Mouse (Mus musculus) forebrain, embryonic 11.5 days (tissue): ENCODE data around the gene Arhgef1. TPM values are rescaled to one million over a fixed set of nuclear protein-coding genes. Genes with fewer than 3 reads are reported as not detected.

ENCODE experiments used
- ATAC-seq: fragments of 200-750 bp; cut with Nextera tagmentation; replicated peaks from 2 replicates; pipeline ENCODE4 v1.8.0; 2017; ENCODE audit warnings: moderate TSS enrichment; ENCODE audit not compliant: low FRiP score
- DNase-seq: peaks from one replicate; pipeline ENCODE4 v3.0.0-alpha.2; 2017; ENCODE audit warnings: low spot score
- H3K27ac ChIP-seq: fragments of 300-500 bp; sonication (generic); 2 replicates; pipeline ENCODE4 v1.5.1; 2014; ENCODE audit warnings: low read depth, low read length
- H3K27me3 ChIP-seq: fragments of 300-500 bp; sonication (generic); 2 replicates; pipeline ENCODE4 v1.6.1; 2014; ENCODE audit warnings: mild to moderate bottlenecking, low read length, mixed read lengths; ENCODE audit not compliant: control insufficient read depth, insufficient read depth
- H3K36me3 ChIP-seq: fragments of 300-500 bp; sonication (generic); 2 replicates; pipeline ENCODE4 v1.6.1; 2014; ENCODE audit warnings: mild to moderate bottlenecking, low read length, moderate library complexity, mixed read lengths; ENCODE audit not compliant: control insufficient read depth, insufficient read depth
- H3K4me1 ChIP-seq: fragments of 300-500 bp; sonication (generic); replicated peaks from 2 replicates; pipeline ENCODE4 v1.6.1; 2014; ENCODE audit warnings: low read length, mixed read lengths; ENCODE audit not compliant: control insufficient read depth, insufficient read depth
- H3K4me2 ChIP-seq: fragments of 300-500 bp; sonication (generic); 2 replicates; pipeline ENCODE4 v1.6.1; 2014; ENCODE audit warnings: low read depth, mild to moderate bottlenecking, low read length, moderate library complexity, mixed read lengths; ENCODE audit not compliant: severe bottlenecking
- H3K4me3 ChIP-seq: fragments of 300-500 bp; sonication (generic); 2 replicates; pipeline ENCODE4 v1.5.1; 2014; ENCODE audit warnings: low read depth, low read length
- H3K9ac ChIP-seq: fragments of 300-500 bp; sonication (generic); 2 replicates; pipeline ENCODE4 v1.6.1; 2014; ENCODE audit warnings: low read length
- H3K9me3 ChIP-seq: fragments of 300-500 bp; sonication (generic); 2 replicates; pipeline ENCODE4 v1.6.1; 2016; ENCODE audit warnings: low read length, mixed read lengths; ENCODE audit not compliant: control insufficient read depth
- WGBS: fragments of 180-500 bp; shearing (Covaris S2); extraction: QIAGEN DNeasy Blood & Tissue Kit; methylation state at CpG from one replicate; pipeline ENCODE4 v1.1.7; 2014; 5-methylcytosine and 5-hydroxymethylcytosine counted together
- microRNA-seq: library from miRNA; unstranded; fragments of <30 nt; microRNA quantifications from one replicate; pipeline ENCODE4, GENCODE M21; 2016; ENCODE audit not compliant: insufficient number of aligned reads
- polyA plus RNA-seq: library from polyadenylated mRNA; unstranded; fragments of >200 nt; fragmentation: Nextera tagmentation; extraction: Ambion mirVana; gene quantifications from 2 replicates; pipeline ENCODE4 v1.2.1, GENCODE M21; 2014

Gene Arhgef1
- polyA plus RNA-seq, 1 experiment from 2014 or later = 69.5 TPM

- Histone ChIP-seq H3K4me1 (no peaks in the 10 kb centered on the region; the same call in 1 of the 2 replicates), H3K27me3 (no peaks in the 10 kb centered on the region), H3K4me2 (no peak overlapping the region), H3K4me3 (no peak overlapping the region), H3K36me3 (no peaks in the 10 kb centered on the region), H3K9me3 (no peaks in the 10 kb centered on the region), H3K27ac (no peak overlapping the region), H3K9ac (no peak overlapping the region)
- WGBS = 77% methylated on average over 5 of the region's 5 CpGs
- DNase-seq (no peak), ATAC-seq (no peak)
These were observed 71.2 kb downstream of the Arhgef1 start for GRCm38 (mm10) chr7:24973902-24974301.

GRCm38 (mm10) chr7:24974893-24975595 lies 72.3 kb downstream of the Arhgef1 start:
- Histone ChIP-seq H3K9me3 (no peaks in the 10 kb centered on the region), H3K27ac (no peak overlapping the region), H3K4me3 (no peak overlapping the region), H3K27me3 (no peaks in the 10 kb centered on the region), H3K4me2 (no peak overlapping the region), H3K4me1 (no peaks in the 10 kb centered on the region; the same call in 1 of the 2 replicates), H3K36me3 (no peaks in the 10 kb centered on the region), H3K9ac (no peak overlapping the region)
- ATAC-seq (no peak), DNase-seq (no peak)
- WGBS = 30% methylated on average over 9 of the region's 9 CpGs

Small RNA genes lying within 50 kb of the gene (microRNA-seq; reads per million reads assigned to microRNA genes)
- not detected for gene Mir7046

Other genes with a start within 250 kb of the Arhgef1 start
- gene Tex101, start 226.2 kb upstream of the Arhgef1 start, polyA plus RNA-seq = not detected in 2 replicates
- not detected in 2 replicates for gene BC049730, start 193.7 kb upstream of the Arhgef1 start, polyA plus RNA-seq
- gene Gm4763, start 176.0 kb upstream of the Arhgef1 start, polyA plus RNA-seq = not detected in 2 replicates
- not detected in 2 replicates for gene Cd177, start 142.6 kb upstream of the Arhgef1 start, polyA plus RNA-seq
- gene Ceacam10, start 125.7 kb upstream of the Arhgef1 start, polyA plus RNA-seq = not detected in 2 replicates
- 15.5 and 15.9 TPM in 2 replicates for gene Gm9844, start 40.7 kb upstream of the Arhgef1 start, polyA plus RNA-seq
- not detected in 2 replicates for gene Lypd4, start 33.0 kb upstream of the Arhgef1 start, polyA plus RNA-seq
- not detected in 2 replicates for gene Dmrtc2, start 32.9 kb upstream of the Arhgef1 start, polyA plus RNA-seq
- gene Rps19, start 18.5 kb upstream of the Arhgef1 start, polyA plus RNA-seq = 1,722 and 1,731 TPM in 2 replicates
- gene Cd79a, start 5.5 kb upstream of the Arhgef1 start, polyA plus RNA-seq = 0.31 and 0.37 TPM in 2 replicates
- 0.32 and 0.55 TPM in 2 replicates for gene Gm4881, start 41.6 kb downstream of the Arhgef1 start, polyA plus RNA-seq
- 82.6 and 87.3 TPM in 2 replicates for gene Rabac1, start 69.8 kb downstream of the Arhgef1 start, polyA plus RNA-seq
- gene Atp1a3, start 103.0 kb downstream of the Arhgef1 start, polyA plus RNA-seq = 36.3 and 40.2 TPM in 2 replicates
- 13.6 and 14.0 TPM in 2 replicates for gene Grik5, start 169.4 kb downstream of the Arhgef1 start, polyA plus RNA-seq
- 34.3 and 38.3 TPM in 2 replicates for gene Zfp574, start 169.7 kb downstream of the Arhgef1 start, polyA plus RNA-seq